Mouse (Mus musculus) small intestine, adult 2 months (tissue): Measurements from ENCODE around the gene Cdan1. TPM values are rescaled to one million over a fixed set of nuclear protein-coding genes. Genes with fewer than 3 reads are reported as not detected.

Experiments used
- H3K27ac ChIP-seq: fragments of 200-500 bp; 2 replicates; pipeline ENCODE4 v1.5.1; 2012; ENCODE audit warnings: low read depth, low read length, control low read depth, inconsistent platforms; ENCODE audit not compliant: insufficient read depth
- H3K27me3 ChIP-seq: fragments of 200-500 bp; 2 replicates; pipeline ENCODE4 v1.6.1; 2012; ENCODE audit warnings: mild to moderate bottlenecking, moderate library complexity, low read length, inconsistent platforms; ENCODE audit not compliant: control insufficient read depth, insufficient read depth
- H3K36me3 ChIP-seq: fragments of 200-500 bp; 2 replicates; pipeline ENCODE4 v1.6.1; 2012; ENCODE audit warnings: mild to moderate bottlenecking, low read length, control low read depth, inconsistent platforms; ENCODE audit not compliant: control insufficient read depth, insufficient read depth
- H3K4me1 ChIP-seq: fragments of 200-500 bp; 2 replicates; pipeline ENCODE4 v1.6.1; 2012; ENCODE audit warnings: low read length, inconsistent platforms, mixed read lengths; ENCODE audit not compliant: control insufficient read depth, insufficient read depth, insufficient read length
- H3K4me3 ChIP-seq: fragments of 200-500 bp; 2 replicates; pipeline ENCODE4 v1.5.1; 2012; ENCODE audit warnings: low read depth, mild to moderate bottlenecking, control low read depth, inconsistent platforms, low read length, moderate library complexity
- CTCF ChIP-seq: fragments of 200-500 bp; IDR thresholded peaks from 2 replicates; pipeline ENCODE4 v1.5.1; 2012; ENCODE audit warnings: low read depth, mild to moderate bottlenecking, control low read depth, inconsistent platforms, low read length, moderate library complexity, mixed read lengths; ENCODE audit not compliant: insufficient replicate concordance, insufficient read length; ENCODE audit errors: extremely low read depth
- POLR2A ChIP-seq: fragments of 200-500 bp; IDR thresholded peaks from 2 replicates; pipeline ENCODE4 v1.6.1; 2012; ENCODE audit warnings: low read depth, mild to moderate bottlenecking, control low read depth, inconsistent platforms, low read length, moderate library complexity
- WGBS: fragments of 180-500 bp; shearing (Covaris S2); methylation state at CpG from one replicate; pipeline ENCODE4 v1.1.7; 2018; 5-methylcytosine and 5-hydroxymethylcytosine counted together
- polyA plus RNA-seq: library from polyadenylated mRNA; depleted of rRNA; stranded (reverse); fragments of >200 nt; gene quantifications from 2 replicates; pipeline ENCODE4 v1.2.3, GENCODE M21; 2012; rRNA removed

Cdan1 gene
- polyA plus RNA-seq = 12.9 and 19.8 TPM in 2 replicates

DNA sequence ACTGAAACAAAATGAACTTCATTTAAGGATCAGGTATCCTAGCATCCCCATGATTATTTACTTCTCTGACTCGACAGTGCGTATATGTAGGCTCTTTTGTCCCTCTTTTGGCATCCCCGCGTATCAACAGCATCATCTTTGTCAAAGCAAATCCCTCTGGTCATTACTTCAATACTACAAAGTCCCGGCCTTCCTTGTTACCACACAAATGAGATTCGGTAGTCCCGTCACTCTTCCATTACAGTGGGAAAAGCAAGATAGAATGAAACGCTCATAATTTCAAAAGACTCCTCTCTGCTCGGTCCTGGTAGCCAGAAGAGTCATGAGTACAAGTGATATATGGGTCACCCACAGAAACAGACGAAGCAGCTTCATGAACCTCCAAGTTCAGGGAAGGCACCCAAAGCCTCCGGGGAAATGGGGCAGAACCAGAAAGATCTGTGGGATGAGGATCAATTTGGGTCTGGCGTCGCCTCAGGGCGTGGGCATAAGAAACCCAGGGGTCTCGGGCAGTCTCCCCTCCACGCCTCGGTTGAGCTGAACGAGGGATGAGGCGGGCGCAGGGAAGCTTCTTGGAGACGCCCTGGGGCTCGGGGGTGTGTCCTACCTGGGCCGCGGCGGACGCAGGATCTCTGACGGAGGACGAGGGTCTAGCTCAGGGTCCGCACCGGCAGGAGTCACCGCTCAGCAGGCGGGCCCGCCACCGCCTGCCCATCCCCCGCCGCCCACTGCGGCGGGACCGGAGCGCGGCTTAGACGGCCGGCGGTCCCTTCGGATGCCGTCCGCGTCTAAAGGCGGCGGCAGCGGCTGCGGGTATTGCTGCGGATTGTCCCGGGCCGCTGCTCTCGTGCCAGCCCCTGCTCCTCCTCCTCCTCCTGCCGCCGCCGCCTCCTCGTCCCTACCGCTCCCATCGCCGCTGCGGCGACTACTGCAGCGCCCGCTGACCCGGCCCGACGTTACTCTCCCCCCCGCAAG is at the start of gene Cdan1:
Gene Cdan1, minus strand, starts transcription at position 680 of the 975 bp plus-strand sequence.
- no peak for TF ChIP-seq CTCF
- 0 out of 2 replicates have a peak, but pooled peaks have one; percentile 9 for TF ChIP-seq POLR2A
- WGBS = 2% methylated on average over 61 of the region's 71 CpGs
- Histone ChIP-seq H3K4me3 (peak within 1 kb of the TSS; percentile 91), H3K27ac (no peak within 1 kb of the TSS), H3K4me1 (peaks cover 5% of the 10 kb centered on the region; the same call in 1 of the 2 replicates), H3K36me3 (no peaks in the 10 kb centered on the region), H3K27me3 (no peaks in the 10 kb centered on the region)

DNA sequence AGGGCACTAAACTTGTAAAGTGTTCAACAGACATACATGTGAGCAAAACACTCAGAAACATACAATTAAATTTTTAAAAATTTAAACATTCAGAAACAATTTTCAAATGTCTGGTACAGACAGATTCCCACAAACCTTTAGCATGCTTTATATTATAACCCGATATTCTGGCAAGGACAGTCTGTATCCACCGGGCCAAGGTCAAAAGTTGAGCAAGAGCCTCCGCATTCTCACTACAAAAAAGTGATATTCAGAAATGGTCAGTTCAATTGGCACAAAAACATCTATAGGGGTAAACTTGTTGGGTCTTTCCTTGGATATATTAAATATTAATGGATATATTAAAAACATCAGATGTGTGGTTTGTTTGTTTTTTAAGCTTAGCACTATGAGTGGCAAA is 46.4 kb upstream of the Cdan1 start:
- whole genome bisulfite sequencing = 95% methylated on average over 3 of the region's 3 CpGs
- H3K36me3 ChIP-seq = peaks cover 21% of the 10 kb centered on the region
- no peak for TF ChIP-seq CTCF
- TF ChIP-seq POLR2A = no peak
- no peaks in the 10 kb centered on the region for H3K4me1 ChIP-seq
- no peak overlapping the region for H3K4me3 ChIP-seq
- no peaks in the 10 kb centered on the region for H3K27me3 ChIP-seq
- no peak overlapping the region for H3K27ac ChIP-seq

DNA sequence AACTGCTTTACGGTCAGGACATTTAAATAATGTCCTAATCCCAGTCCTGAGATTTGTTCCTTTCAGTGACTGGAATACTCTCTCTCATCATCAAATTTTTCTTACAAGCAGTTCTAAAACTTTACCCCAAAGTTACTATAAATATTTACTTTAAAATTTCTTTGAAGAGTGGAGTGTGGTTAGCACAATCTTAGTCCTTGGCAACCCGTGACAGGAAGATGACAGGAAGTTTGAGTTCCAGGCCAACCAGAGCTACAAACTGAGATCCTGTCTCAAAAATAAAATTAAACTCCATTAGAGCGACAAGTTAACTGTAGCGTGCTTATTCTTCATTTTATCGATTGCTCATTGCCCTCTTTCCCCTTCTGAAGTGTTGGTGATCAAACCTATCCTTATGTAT is 37.7 kb upstream of the Cdan1 start:
- Histone ChIP-seq H3K4me3 (no peak overlapping the region), H3K27me3 (no peaks in the 10 kb centered on the region), H3K36me3 (peaks cover 19% of the 10 kb centered on the region), H3K4me1 (no peaks in the 10 kb centered on the region), H3K27ac (no peak overlapping the region)
- 83% methylated on average over 5 of the region's 5 CpGs for WGBS
- no peak for TF ChIP-seq POLR2A
- TF ChIP-seq CTCF = no peak

DNA sequence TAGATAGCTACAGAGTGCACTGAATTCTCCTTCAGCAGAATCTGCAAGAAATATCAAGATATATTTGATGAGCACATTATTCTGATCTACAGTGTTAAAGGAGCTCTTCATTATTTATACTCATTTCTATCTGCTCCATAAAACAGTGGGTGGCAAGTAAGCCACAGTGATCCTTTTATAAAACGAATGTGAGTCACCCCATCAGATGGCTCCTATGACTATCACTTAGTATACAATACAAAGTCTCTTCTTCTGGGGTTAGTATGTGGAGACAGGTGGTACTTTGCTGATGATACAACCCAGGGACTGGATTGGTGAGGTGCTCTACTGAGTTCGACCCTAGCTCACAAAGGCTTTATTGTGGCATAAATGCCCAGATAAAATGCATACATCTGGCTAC is 23.3 kb upstream of the Cdan1 start:
- 78% methylated on average over 2 of the region's 2 CpGs for WGBS
- no peaks in the 10 kb centered on the region for H3K27me3 ChIP-seq
- TF ChIP-seq CTCF = no peak
- no peak for TF ChIP-seq POLR2A
- peaks cover 30% of the 10 kb centered on the region for H3K36me3 ChIP-seq
- no peaks in the 10 kb centered on the region for H3K4me1 ChIP-seq
- H3K4me3 ChIP-seq = no peak overlapping the region
- no peak overlapping the region for H3K27ac ChIP-seq

DNA sequence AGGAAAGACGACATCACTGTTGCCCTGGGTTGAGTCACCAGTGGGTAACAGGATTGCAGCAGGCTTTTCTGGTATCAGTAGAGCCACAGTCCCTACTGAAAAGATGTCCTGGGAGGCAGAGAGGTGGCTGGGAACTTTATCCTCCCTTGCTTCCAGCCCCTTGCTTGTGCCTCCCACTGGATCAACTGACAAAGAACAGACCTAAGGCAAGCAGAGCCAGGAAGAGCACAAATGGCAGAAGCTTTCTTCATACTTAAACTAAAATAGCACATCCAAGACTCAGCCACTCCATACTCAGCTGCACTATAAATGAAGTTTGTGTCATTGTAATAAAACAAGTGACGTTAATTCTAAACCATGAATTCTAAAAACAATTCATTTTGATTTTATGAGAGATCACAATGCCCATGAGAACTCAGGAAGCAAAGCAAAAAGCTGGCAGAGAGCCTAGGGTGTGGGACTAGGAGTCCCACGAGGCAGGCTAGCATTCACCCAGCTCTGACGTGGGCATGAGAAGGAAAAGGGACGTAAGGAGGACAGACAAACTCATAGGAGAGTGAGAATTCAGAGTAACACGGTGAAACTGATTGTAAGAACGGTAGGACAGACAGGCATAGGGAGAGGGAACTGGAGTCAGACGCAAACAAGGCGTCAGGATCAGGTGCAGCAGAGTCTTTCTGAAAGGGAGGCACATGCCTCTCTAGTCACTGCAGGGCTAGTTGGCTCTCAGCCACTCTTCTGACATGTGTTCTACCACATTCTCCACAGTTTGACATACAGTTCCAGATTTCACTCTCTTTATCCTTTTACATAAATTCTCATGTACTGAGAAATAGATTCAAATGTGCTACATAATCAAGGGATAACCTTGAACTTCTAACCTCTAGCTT is 21.8 kb upstream of the Cdan1 start:
- Histone ChIP-seq H3K4me3 (no peak overlapping the region), H3K4me1 (no peaks in the 10 kb centered on the region), H3K27me3 (no peaks in the 10 kb centered on the region), H3K27ac (no peak overlapping the region), H3K36me3 (peaks cover 29% of the 10 kb centered on the region)
- TF ChIP-seq POLR2A = no peak
- no peak for TF ChIP-seq CTCF
- 76% methylated on average over 9 of the region's 9 CpGs for WGBS

DNA sequence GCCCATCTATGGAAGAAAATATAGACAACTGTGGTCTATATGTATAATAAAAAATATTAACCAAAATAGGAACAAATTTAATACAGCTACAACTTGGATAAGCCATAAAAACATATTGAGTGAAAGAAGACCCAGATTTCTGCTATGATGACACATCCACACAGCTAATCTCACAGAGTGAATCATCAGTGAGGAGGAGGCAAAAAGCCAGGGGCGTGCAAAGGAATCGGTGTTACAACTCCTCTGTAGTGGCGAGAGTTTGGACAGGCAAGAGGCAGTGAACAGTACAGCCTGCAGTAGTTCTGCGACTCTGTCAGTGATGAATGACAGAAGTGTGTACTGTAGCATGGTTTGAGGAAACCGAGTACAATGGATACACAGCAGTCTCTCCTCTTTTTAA is 17.4 kb upstream of the Cdan1 start:
- TF ChIP-seq CTCF (no peak), POLR2A (no peak)
- H3K27ac ChIP-seq = no peak overlapping the region
- no peak overlapping the region for H3K4me3 ChIP-seq
- peaks cover 28% of the 10 kb centered on the region for H3K36me3 ChIP-seq
- WGBS = 78% methylated on average over 5 of the region's 5 CpGs
- no peaks in the 10 kb centered on the region for H3K4me1 ChIP-seq
- no peaks in the 10 kb centered on the region for H3K27me3 ChIP-seq
